Mouse (Mus musculus) liver, embryonic 14.5 days (tissue): Measurements from ENCODE around the gene Prss36.

Experiments used
- CTCF ChIP-seq: IDR thresholded peaks from 2 replicates; pipeline ENCODE4 v1.5.1; 2016; ENCODE audit warnings: antibody characterized with exemption, low read depth, control low read depth
- EP300 ChIP-seq: IDR thresholded peaks from 2 replicates; pipeline ENCODE4 v1.6.1; 2016; ENCODE audit warnings: antibody characterized with exemption, low read depth

DNA sequence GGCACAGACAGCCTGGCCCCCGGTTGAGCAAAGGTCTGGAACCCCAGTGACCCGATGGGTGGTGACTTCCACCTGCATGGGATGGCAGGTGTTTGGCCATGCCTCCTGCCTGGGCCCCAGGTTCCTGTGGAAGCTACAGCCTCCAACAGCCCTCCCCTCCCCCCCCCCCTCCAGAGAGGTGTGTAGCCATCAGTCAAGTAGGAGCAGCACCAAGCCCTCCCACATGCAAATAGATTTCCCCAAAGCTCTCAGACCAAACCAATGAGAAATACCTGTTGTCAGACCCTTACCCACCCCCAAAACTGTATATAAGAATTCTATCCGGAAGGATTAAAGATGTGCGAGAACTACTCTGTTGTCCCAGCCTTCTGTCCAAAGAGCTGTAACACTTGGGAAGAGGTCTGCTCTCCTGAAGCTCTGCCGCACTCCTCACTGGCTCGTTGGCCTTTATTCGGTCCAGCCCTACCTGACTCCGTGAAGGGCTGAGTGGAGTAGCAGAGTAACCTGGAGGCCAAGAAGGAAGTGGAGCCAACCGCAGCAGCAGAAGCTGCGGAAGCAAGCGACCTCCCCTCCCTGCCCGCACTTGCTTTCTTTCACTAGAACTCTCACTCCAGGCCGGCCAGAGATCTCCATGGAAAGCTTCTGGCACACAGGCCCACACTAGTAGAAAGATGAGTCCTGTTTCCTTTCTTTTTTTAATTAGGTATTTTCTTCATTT, 6.5 kb upstream of the Prss36 start:
- TF ChIP-seq CTCF = no peak
- TF ChIP-seq EP300 = no peak
